7 mouse cellular contexts compared by ENCODE assay signal in the genomic region with DNA sequence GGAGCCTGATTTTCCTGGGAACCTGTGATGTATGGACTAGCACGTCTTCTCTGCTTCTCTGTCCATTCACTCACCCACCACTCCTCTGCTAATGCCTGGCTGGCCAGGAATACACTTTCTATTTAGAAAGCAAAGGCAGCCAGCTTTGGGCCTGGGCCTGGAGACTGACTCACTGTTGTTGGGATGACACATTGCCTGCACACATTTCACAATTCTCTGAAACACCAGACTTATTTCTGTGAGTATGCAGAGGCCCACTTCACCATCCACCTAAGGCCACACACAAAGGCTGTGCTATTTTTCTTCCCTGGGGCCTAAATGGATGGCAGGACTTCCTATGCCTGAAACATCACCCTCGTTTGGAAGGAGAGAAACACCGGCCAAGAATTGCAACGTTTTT.
A peak's percentile ranks its signal among the peaks of the same experiment; 100 is the strongest.
DNase-seq lines count a peak whose midpoint lies in the region; ATAC-seq lines count a peak whose summit lies in the region.

No protein-coding gene starts in this region.

- ATAC-seq in frontal cortex, adult (ENCODE audit: low TSS enrichment), result peak; percentile 99

- DNase-seq in ovary, adult 18-20 months (ENCODE audit: low spot score), result peak; percentile 26
- DNase-seq in ovary, postnatal 10 days (ENCODE audit: low spot score), result no peak
- peak; percentile 72 for DNase-seq in layer of hippocampus, adult 9-11 months
- peak; percentile 58 to 68 for DNase-seq in right cerebral cortex, postnatal 10 days (ENCODE audit: low spot score in 2 of 2)
- no peak for DNase-seq in natural killer cell, adult 2 months (ENCODE audit: low spot score in 2 of 2)
- DNase-seq in thymus, postnatal 0 days (ENCODE audit: low spot score), result no peak

Comparison
In these comparisons a context has a peak if more than half of its experiments do, and no peak if none do; other contexts are left out.
1. DNase-seq: peak in ovary, adult 18-20 months (single experiment), layer of hippocampus, adult 9-11 months (single experiment) and right cerebral cortex, postnatal 10 days (2 of 2); none in ovary, postnatal 10 days (single experiment), natural killer cell, adult 2 months (0 of 2) and thymus, postnatal 0 days (single experiment).